Mouse (Mus musculus) left cerebral cortex, postnatal 4 days (tissue): Measurements from ENCODE around the gene March10. TPM values are rescaled to one million over a fixed set of nuclear protein-coding genes. Genes with fewer than 3 reads are reported as not detected.

Experiments
- DNase-seq: peaks from one replicate; pipeline ENCODE4 v3.0.0-alpha.2; 2022
- intact Hi-C: fragments of 180-260 bp; cut with DNase I; formaldehyde crosslinking; loops from one replicate; pipeline ENCODE4 v1.15.1; 2025
- total RNA-seq, 2 experiments: library from RNA; stranded (reverse); gene quantifications; 2 replicates each; pipeline ENCODE4 v1.2.3; 2021

Gene March10
- 1 to 10 TPM; 1.2 to 1.7 TPM for total RNA-seq

- intact Hi-C loops, result loop anchor here (10.0 kb wide), 1 partner anchor 138 kb away; no protein-coding TSS in a partner anchor
- DNase-seq, result peak; percentile 76
These were observed at the start of gene March10 for GRCm38 (mm10) chr11:105456497-105456907. Gene March10, minus strand, starts transcription at chr11:105456735.

DNA sequence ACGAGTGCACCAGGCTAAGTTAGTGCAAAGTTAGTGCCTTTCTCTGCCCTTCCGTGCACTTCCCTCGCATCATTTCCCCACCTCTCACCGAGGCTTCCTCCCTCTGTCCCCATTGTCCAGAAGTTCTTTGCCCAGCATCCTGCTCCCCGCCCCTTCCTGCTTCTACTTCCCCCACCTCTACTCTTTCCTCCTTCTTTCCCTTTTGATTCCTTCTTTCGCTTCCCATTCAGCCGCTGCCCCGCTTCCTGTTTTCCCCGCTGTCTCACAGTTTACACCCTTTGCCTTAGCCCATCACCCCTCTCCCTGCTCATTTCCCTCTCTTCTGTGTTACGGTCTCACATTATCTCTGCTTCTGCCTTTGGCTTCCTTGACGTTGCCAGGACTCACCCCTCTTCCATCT, 49.8 kb upstream of the March10 start:
- intact Hi-C loops, result no loop called here

GRCm38 (mm10) chr11:105505038-105505437, 48.5 kb upstream of the March10 start:
- intact Hi-C loops, result no loop called here
- no peak for DNase-seq

More for the DNA sequence above, 49.8 kb upstream of the March10 start:
- no peak for DNase-seq

GRCm38 (mm10) chr11:105502311-105502710, 45.8 kb upstream of the March10 start:
- intact Hi-C loops, result no loop called here
- no peak for DNase-seq

GRCm38 (mm10) chr11:105497505-105497904, 41.0 kb upstream of the March10 start:
- no peak for DNase-seq
- intact Hi-C loops, result no loop called here

- DNase-seq, result no peak
These were observed 40.1 kb upstream of the March10 start for GRCm38 (mm10) chr11:105496665-105497064.

GRCm38 (mm10) chr11:105495591-105496270, 39.2 kb upstream of the March10 start:
- intact Hi-C loops, result no loop called here
- no peak for DNase-seq

More at GRCm38 (mm10) chr11:105496665-105497064, 40.1 kb upstream of the March10 start:
- intact Hi-C loops, result no loop called here

DNA sequence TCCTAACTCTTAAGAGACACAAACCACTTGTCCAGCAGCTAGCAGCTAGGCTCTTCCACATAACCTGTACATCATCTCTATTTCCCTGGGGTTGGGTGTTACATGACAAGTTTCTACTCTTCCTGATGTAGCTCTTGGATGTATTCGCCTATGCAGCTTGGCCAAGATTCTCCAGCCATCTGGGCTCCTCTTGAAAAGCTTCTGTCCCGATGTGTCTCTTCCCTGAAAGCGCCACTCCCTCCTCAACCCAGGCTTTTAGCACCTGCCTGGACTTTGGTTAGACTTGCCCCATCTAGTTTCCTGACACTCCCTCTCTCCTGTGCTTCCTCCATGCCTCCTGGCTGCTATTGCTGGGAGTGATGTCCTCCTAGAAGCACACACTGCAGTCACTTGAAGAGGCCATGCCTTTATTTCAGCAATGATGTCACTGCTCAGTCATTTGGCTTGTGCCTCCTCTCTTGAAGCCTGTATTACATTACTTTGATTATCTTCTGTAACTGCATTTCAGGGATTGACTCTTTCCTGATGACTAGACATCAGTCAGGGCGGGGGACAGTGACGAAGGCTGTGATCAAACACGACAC, 38.3 kb upstream of the March10 start:
- intact Hi-C loops, result no loop called here
- no peak for DNase-seq

- intact Hi-C loops, result no loop called here
- DNase-seq, result no peak
These were observed 35.9 kb upstream of the March10 start for GRCm38 (mm10) chr11:105492392-105492791.

GRCm38 (mm10) chr11:105490971-105491370, 34.4 kb upstream of the March10 start:
- intact Hi-C loops, result no loop called here
- DNase-seq, result no peak

GRCm38 (mm10) chr11:105485412-105485811, 28.9 kb upstream of the March10 start:
- intact Hi-C loops, result no loop called here
- DNase-seq, result no peak

DNA sequence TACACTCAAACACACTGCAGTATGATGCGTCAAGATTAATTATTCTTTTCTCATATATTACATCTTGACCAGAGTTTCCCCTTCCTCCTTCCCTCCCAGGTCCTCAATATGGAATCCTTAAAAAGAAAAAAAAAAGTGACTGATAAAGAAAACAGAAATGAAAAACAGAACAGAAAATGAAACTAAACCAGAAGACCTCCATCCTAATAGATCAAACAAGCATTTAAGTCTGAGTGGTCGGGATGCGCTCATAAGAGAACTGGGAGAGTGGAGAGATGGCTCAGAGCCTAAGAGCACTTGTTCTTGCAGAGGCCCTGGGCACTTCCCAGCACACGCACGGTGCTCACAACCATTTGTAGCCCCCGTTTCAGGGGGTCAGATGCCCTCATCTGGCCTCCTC, 28.5 kb upstream of the March10 start:
- intact Hi-C loops, result no loop called here

GRCm38 (mm10) chr11:105482747-105483146, 26.2 kb upstream of the March10 start:
- no peak for DNase-seq
- intact Hi-C loops, result no loop called here

More for the DNA sequence above, 28.5 kb upstream of the March10 start:
- DNase-seq, result no peak

- intact Hi-C loops, result no loop called here
- DNase-seq, result no peak
These were observed 18.2 kb upstream of the March10 start for GRCm38 (mm10) chr11:105474746-105475145.

DNA sequence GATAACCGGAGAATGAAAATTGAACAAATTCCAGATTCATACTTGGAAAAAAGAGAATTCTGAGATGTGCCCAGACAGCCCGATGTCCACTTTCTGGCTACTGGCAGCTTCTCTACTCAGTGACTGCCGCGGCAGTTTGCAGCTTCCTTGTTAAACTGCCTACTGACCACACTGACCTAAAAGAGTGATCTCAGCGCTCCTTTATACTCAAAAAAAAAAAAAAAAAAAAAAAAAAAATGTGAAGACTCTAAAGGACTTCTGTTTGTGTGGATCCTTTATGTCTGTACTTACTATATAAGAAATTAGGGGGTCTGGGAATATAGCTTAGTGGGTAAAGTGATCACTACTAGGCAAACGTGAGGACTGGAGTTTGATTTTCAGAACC, 17.8 kb upstream of the March10 start:
- DNase-seq, result no peak
- intact Hi-C loops, result no loop called here

DNA sequence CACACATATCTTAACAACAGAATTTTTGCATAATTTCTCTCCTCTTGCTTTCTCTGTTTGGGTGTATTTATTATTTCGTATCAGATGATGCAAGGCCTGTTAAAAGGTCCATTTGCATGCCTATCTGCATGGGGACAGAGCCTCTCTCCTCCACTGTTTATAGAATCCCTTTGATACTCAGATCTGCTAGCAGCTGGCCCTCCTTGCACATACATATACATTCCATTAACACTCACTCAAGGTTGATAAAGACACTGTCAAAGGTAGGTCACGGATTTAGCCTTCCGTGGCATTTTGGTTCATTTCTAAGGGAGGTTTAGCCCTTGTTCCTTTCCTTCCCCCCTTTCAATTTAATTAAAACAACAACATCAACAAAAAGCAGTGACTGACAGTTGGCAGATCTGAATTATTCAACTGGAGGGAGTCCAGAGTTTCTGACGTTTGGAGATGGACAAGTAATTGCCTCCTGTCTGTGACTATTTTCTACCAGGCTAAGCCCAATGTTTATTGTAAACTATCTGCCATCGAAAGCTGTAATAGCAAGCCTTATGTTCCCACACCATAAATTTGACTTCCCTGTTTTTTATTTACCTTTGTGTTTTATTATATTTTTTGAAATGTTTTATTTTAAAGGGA, 17.3 kb upstream of the March10 start:
- DNase-seq, result no peak
- intact Hi-C loops, result no loop called here

DNA sequence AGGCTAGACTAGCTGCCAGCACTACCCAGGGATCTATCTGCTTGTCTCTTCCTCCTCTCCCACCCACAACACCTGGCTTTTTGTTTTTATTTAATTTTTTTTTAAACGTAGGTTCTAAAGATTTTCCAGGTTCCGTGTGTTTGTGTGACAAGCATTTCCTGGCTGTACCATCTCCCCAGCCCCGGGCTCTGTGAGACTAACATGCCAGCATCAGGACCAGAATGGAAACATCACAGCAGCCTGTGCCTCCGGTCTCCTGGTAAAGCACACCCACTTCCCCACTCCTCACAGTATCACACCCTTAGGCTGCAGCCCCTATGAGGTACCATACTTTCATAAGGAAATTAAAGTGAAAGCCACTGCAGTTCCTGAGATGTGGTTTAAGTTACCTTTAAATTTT, 16.1 kb upstream of the March10 start:
- no peak for DNase-seq
- intact Hi-C loops, result no loop called here

DNA sequence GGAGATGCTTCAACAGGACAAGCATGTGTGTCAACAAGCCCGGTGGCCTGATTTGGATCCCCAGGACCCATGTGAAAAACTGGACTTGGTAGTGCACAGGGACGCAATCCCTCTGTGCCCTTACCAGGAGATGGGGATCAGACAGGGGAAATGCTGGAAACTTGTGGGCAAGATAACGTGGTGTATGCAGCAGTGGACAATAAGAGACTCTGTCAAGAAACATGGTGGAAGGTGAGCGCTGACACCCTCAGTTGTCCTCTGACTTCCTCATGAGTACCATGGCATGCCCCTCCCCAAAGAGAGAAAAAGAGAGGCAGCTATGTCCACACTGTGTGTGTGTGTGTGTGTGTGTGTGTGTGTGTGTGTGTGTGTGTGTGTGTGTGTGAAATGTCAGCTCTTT, 14.4 kb upstream of the March10 start:
- no peak for DNase-seq

GRCm38 (mm10) chr11:105469561-105469960, 13.0 kb upstream of the March10 start:
- intact Hi-C loops, result no loop called here

More for the DNA sequence above, 14.4 kb upstream of the March10 start:
- intact Hi-C loops, result no loop called here

GRCm38 (mm10) chr11:105469091-105469507, 12.6 kb upstream of the March10 start:
- intact Hi-C loops, result no loop called here
- no peak for DNase-seq

More at GRCm38 (mm10) chr11:105469561-105469960, 13.0 kb upstream of the March10 start:
- DNase-seq, result no peak

GRCm38 (mm10) chr11:105468436-105468835, 11.9 kb upstream of the March10 start:
- intact Hi-C loops, result no loop called here
- no peak for DNase-seq

DNA sequence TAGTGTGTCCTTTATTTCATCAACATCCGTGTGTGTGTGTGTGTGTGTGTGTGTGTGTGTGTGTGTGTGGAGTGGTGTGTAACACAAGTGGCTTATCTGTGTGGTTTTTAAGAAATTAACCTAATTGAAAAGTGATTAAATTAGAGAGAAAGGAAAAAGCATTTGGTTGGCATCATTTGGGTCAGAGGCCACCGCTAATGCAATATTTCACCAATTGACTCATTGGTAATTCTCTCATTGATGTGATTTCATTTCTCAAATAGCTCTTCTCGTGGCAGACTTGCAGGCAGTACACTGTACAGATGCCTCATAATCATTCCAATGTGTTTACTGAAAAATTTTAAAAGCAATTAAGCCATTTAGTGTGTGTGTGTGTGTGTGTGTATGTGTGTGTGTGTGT, 11.3 kb upstream of the March10 start:
- intact Hi-C loops, result no loop called here
- DNase-seq, result no peak
